Mouse (Mus musculus) activated CD4-positive, CD25-positive, alpha-beta regulatory T cell, adult 4 months (primary cell): Measurements from ENCODE around the gene Kcnt2. TPM values are rescaled to one million over a fixed set of nuclear protein-coding genes. Genes with fewer than 3 reads are reported as not detected.

Experiments
- ATAC-seq: one replicate; pipeline ENCODE4 v1.8.0; 2017
- polyA plus RNA-seq, 2 experiments: library from polyadenylated mRNA; unstranded; fragments of 100-300 nt; shearing (Covaris generic); gene quantifications; one replicate each; pipeline ENCODE4 v1.2.1; 2017

Gene Kcnt2
- polyA plus RNA-seq: not detected

DNA sequence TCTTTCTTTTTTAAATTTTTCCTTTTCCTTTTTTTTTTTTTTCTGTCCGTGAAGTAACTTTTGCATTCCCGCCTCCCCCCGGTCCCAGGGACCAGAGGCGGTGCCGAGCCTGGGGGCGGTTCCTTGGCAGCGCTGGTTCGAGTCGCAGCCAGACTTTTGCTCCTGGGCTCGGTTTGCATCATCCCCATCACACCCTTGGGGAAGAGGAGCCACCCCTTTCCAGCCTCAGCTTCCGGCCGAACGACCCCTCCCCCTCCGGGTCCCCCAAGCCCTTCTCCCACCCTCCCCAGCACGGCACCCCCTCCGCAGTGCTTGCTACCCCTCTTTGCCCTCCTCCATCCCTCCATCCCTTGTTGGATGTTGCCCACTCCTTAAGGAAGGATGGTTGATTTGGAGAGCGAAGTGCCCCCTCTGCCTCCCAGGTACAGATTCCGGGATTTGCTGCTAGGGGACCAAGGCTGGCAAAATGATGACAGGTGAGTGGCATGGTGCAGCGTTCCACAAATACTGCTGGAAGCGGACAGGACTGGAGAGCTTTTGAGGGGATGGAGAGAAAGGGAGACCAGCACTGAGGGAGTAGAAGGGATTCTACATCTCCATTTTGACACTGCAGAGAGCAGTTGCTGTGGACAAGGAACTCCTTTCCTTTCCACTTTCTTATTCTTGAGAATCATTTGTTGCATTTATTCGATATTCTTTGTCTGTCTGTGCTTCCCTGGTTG, at the start of gene Kcnt2:
Kcnt2 (plus strand) TSS at position 283 of the 722 bp plus-strand sequence.
- no peak for ATAC-seq

DNA sequence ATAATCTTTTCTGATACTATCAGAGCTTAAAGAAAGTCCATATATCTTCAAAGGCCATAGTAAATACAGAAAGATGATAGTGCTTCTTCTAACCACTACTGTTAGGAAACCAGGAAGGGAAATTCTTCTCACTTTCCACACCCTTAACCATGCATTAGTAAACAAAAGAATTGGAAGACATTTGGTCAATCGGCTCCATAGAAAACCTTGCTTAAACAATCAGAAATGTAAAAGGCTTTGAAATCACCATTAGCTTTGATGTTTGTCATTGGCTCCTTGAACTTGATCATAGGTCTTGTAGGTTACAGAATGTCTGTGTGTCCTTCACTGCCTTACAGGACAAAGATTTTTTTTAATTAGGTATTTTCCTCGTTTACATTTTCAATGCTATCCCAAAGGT, 40.6 kb upstream of the Kcnt2 start:
- ATAC-seq: no peak

DNA sequence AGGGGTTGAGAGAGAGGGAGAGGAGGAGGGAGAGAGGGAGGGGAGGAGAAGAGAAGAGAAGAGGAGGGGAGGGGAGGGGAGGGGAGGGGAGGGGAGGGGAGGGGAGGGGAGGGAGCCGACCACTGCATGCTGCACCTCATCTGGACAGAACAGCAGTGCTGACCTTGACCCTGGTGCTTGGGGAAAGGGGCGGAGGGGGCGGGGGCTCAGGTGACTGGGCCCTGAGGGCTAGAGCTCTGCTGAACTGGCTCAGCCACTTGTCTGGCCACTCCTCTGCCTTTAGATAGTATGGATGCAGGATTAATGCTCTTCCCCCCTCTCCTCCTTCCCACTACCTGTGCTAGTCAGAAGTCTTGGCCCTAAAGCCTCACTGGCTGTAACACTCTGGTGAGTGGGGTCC, 20.7 kb upstream of the Kcnt2 start:
- no peak for ATAC-seq

DNA sequence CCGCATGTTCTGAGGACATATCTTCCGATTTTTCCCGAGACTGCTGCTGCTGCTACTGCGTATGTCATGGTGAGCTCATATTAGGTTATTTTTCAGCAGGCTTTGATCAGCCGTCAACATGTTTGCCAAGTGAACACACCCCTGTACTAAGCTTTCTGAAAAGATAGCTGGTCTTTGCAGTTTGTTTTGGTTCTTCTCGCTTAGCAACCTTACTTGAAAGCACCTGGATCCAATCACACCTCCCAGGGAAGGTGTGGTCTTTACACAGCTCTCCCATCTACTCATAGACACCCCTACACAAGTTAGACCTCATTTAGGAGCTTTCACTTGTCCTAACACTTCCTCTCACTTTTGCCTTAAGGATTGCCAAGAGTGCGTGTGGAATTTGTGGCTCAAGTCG, 19.3 kb upstream of the Kcnt2 start:
- ATAC-seq: no peak

DNA sequence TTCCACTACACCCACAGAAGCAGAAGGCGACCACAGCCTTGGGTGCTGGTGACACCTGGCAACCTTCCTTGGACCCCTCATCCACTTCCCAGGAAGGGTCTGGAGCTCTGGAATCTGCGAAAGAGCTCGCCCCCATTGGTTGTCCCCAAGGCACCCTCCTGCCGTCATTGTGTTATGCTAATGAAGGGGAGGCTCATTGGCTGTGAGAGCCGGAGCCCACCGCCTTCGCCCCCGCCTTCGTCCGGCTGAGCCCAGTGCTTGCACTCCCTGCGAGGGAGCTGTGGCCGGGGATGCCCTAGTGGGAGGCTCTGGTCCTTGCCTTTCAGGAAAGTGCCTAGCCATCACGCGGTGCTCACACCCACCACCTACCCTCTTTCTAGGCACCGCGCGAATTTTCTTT, 493 bp upstream of the Kcnt2 start:
- ATAC-seq: no peak

DNA sequence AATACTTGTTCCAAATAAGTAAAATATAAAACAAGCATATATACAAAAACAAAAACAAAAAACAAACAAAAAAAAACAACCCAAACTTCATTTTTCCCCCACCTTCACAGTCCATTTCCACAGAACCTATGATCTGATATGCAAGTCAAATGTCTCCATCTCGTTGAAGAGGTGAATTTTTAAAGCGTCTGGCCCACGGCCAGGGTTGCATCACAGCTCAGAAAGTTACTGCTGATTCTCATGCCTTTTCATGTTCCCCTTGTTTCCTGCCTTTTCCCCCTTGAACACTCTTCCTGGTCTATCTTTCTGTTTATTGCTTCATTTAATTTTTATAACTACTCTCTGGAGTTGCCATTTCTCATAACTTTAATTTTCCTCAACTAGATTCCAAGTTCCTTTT, 18.7 kb downstream of the Kcnt2 start:
- no peak for ATAC-seq

DNA sequence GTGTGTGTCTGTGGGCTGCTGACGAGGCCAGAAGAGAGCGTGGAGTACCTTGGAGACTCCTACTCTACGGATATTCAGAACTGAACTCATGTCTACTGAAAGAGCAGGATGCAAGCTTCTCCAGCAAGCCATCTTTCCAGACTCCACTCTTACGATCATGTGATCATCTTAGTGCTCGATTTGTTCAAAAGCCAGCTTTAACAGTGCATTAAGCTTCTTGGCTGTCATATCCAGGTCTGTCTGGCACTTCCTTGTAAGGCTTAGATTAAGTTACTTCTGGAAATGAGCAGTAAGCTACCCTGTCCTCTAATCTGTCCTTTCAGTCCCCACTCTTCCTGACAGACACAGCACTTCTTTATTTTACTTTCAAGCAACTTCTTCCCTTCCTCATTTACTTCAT, 20.1 kb downstream of the Kcnt2 start:
- no peak for ATAC-seq

DNA sequence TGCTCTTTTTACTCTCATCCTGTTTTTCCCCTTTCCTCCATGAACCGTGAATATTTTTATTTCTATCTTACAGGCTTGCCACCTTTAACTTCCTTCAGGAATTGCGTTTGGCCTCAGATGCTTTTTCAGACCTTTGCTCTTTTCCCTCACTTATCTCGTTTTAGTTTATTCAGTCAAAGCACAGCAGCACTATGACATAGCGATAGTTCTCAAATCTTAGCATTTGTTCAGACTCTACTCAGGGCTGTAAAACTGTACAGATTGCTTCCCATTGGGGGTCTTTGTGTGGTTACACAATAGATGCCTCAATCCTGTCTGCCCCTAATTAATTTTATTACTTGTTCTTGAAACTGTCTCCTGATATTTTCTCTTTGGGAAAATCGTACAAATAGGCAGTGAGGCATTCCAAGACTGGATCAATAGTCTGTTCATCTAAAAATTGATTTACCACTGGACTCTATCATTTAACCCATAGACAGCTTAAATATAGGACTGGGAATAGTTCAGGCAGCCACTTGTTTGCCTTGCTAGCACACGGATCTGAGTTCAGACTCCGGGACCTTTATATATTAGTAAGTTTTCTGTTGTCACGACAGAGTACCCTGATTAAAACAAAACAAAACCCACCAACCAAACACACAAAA, 20.8 kb downstream of the Kcnt2 start:
- ATAC-seq: no peak

DNA sequence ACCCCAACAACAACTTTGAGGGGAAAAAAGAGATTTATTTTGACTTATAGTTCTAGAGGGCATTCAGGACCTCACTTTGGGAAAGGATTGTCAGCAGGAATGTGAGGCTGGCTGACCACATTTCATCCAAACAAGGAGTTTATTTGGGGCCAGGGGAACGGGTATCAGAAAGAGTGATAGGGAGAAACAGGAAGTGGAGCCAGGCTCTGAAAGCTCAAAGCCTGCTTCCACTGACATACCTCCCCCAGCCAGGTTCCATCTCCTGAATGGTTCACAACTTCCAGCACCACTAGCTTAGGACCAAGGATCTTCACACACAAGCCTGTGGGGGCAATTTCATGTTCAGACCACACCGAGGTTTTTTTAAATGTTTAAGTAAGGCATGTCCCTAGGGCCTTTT, 21.3 kb downstream of the Kcnt2 start:
- ATAC-seq: no peak

DNA sequence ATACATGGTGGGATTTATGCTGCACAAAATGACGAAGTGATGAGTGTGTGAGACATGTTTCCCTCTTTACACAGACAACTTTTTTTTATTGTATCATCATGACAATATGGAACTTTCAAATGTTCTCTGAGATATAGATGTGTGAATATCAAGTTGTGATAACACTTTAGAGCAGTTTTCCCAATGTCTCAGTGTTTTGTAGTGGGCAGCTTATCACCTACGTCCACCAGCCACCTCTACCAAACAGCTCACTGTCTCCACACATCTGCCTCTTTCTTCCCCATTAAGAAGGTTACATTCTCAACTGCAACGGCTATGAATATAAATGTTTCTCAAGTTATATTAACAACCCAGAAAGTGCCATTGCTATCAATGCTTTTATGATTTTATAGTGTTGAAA, 27.7 kb downstream of the Kcnt2 start:
- ATAC-seq: no peak

DNA sequence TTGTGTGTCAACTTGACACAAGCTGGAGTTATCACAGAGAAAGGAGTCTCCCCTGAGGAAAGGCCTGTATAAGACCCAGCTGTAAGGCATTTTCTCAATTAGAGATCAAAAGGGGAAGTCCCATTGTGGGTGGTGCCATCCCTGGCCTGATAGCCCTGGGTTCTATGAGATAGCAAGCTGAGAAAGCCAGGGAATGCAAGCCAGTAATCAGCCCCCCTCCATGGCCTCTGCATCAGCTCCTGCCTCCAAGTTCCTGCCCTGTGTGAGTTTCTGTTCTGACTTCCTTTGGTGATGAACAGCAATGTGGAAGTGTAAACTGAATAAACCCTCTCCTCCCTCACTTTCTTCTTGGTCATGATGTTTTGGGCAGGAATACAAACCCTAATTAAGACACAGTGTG, 29.9 kb downstream of the Kcnt2 start:
- no peak for ATAC-seq

DNA sequence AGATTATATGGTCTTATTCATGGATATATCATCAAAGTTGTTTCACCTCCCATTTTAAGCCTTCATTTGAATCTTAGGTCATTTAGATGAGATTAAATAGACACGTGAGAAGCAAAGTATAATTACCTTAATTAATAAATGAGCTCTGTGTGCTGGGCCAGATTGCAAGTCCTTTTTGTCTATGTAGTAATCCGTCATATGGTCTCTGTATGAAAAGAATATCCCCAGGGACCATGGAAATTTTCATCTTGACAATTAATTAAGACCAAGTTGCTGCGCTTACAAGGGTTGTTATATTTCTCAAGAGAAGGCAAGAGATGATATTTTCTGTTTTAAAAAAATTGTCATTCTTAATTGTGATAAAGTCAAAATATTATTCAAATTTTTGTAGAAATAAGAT, 47.2 kb downstream of the Kcnt2 start:
- no peak for ATAC-seq

DNA sequence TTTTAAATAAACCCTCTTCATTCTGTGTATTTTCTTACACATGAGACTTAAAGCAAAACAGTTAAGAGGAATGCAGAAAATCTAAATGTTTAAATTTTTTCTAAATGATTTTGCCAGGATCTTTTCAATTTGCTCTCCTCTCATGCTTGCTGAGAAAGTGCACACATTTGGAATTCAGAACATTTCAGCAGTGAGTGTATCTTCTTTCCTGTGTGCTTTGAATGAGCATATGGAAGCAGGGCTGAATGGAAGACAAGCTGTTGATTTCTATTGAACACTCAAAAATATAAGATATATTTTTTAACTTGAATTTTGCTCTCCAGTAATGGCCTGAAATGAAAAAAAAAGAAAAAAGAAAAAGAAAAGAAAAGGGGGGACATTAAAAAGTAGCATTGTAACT, 49.5 kb downstream of the Kcnt2 start:
- ATAC-seq: no peak

DNA sequence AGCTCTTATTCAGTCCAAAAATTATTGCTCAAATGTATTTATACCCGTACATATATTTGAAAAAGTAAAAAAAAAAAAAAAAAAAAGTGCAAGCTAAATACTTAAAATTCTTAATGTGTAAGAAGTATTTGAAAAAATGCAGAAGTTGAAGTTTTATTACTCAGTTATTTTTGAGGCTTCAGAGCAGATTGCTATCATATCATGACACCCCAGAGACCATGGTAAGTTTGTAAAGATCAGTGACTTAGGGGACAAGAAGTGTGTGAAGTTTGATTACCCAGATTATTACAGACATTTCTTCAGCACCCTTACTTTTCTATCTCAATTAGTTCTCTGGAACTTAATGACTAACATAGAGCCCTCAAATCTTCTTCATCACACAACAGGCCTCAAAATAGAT, 58.3 kb downstream of the Kcnt2 start:
- no peak for ATAC-seq

DNA sequence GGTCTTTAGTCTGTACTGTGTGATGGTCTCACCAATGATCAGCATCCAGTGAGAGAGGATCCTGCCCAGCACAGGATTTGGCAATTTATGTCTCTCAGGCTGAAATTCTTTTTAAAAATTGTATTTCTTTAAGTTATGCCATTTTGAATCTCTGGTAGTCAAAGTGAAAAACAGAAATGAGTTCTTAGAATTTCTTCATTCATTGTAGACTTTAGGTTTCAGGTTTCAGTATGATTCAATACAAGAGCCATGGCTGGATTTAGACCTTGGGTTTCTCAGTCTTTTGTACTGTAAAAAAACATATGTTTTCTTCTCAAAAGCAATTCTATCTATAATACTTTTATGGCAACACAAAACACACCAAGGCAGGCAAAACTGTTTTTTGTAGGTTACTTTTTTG, 59.4 kb downstream of the Kcnt2 start:
- ATAC-seq: no peak

DNA sequence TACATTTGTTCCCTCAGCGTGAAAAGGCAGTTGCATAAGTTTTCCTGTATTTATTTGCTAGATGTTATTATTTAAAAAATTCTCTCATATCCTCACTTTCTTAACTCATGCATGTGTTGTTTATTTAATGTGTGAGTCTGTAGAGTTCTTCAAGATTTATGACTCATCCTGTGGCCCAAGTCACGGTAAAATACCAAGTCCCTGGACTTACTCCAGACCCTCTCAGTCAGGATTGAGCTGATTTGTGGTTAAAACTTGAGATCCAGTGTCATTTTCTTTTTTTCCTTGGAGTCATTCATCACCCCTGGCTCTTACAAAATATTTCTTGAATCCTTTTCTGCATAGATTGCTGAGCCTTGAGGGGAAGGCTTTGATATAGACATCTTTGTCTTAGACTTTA, 60.4 kb downstream of the Kcnt2 start:
- no peak for ATAC-seq

DNA sequence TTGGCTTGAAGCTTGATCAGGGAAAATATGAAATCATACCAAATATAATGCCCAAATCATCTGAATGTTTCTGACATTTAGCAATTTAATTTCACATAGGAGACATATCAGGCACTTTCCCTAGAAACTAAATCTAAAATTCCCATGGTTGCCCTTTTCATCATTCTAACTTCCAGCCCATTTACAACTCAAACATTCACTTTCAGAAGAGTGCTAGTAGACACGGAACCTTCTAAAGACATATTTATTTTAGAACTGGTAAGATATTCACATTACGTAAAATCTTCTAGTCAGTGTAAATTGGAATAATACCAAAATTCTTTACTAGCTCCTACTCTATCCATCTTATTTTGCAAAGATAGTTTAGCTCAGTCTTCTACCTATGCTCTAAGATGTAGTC, 64.8 kb downstream of the Kcnt2 start:
- ATAC-seq: no peak

DNA sequence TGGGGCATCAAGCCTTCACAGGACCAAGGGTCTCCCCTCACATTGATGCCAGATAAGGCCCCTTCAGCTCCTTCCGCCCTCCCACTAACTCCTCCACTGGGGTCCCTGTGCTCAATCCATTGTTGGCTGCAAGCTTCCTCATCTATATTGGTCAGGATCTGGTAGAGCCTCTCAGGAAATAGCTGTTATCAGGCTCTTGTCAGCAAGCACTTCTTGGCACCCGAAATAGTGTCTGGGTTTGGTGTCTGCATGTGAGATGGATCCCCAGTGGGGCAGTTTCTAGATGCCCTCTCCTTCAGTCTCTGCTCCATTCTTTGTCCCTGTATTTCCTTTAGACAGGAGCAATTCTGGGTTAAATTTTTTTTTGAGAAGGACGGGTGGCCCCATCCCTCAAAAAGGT, 79.1 kb downstream of the Kcnt2 start:
- ATAC-seq: no peak

DNA sequence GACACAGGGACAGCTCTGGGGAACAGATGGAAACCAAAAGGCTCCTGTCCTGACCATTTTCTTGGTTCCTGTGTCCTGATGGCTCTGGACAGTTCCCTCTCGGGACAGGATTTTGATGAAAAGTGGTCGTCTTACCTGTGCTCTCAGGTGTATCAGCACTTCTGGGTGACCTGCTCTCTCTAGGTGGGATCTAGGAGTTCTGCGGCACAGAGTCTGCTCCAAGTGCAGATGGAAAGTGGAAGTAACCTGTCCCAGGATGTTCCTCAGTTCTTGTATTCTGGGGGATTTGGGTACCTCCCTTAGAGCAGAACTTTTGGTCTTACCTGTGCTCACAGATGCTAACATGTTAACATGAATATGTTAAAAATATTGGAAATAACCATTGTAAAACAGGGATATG, 80.8 kb downstream of the Kcnt2 start:
- ATAC-seq: no peak

DNA sequence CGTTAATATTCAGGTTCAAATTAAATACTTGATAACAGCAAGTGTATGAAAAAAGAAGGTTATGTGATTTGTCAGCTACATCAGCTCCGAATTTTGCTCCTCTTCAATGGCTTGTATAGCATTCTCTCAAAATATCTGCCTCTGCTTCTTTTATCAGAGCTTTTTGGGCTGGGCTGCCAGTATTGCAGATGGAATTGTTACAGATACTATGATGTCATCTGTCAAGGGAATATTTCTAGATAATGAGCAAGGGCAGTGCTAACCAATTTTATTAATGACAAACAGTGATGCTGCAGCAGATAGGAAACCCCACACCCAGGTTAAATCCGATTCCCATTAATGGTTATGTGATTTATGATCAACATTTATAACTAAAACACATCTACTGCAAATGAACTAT, 87.7 kb downstream of the Kcnt2 start:
- ATAC-seq: no peak

DNA sequence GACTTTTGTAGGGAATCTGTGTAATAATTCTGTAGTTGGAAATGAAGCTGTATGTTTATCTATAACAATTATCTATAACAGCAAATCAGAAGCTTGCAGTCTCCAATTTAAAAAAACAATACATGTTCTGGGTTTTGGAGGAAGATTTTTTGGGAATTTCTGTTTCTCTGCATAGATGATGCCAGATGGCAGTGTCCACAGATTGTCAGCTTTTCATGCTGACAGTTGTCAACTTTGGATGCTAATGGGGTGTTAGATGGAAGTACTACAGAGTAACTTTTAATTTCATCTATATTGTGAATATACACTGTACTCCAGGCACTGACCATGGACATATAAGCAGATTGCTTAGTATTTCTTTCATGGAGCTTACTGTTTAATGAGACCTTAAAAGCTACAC, 92.5 kb downstream of the Kcnt2 start:
- ATAC-seq: no peak

DNA sequence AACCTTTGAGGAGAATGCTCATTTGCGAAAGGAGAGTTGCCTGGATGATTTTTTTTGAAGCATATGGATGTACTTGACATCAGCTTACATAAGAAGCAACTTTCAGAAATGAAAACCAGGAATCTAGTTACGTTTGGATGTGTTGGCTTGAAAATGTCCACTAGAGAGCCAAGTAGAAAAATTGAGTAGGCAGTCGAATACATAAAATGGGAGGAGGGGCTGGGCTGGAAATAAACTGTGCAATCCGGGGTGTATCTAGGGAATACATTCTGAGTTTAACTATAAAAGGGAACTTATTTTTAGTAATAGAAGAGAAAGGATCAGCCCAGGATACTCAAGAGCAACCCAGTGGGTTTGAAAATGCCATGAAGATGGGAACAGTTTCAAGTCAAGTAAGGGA, 93.4 kb downstream of the Kcnt2 start:
- ATAC-seq: no peak

DNA sequence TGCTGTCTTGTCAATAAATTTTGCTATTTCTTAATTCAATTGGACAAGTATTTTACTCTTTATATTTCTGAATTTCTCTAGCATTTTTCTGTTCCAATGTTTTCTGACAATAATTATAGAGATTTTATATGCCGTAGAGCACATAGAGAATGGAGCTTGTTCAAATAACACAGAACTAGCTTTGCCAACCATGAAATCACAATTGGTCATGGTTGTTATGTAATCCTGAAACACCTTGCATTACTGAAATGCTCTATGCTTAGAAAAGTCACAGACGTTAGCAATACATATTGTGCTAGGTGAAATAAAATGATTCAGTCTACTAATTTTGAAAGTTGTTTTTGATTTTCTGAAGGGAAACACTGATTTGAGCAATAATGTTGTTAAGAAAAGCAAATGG, 118.8 kb downstream of the Kcnt2 start:
- no peak for ATAC-seq

DNA sequence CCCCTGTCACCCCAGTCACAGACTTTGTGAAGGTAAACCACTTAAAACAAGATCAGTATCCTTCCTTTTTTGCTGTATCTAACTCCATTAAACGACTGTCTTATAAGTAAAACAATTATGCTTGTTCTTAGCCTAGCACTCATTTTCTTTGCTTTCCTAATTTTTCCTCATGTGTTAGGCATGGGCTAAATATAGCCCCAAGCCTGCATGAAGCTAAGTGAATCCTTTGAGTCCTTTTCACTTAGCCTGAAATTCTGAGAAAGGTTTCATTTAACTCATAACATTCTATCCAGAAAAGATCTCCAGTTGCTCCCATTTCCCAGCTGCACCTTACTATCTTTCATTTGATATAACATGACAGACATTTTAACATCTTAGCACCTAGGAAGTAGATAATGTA, 127.6 kb downstream of the Kcnt2 start:
- ATAC-seq: no peak

DNA sequence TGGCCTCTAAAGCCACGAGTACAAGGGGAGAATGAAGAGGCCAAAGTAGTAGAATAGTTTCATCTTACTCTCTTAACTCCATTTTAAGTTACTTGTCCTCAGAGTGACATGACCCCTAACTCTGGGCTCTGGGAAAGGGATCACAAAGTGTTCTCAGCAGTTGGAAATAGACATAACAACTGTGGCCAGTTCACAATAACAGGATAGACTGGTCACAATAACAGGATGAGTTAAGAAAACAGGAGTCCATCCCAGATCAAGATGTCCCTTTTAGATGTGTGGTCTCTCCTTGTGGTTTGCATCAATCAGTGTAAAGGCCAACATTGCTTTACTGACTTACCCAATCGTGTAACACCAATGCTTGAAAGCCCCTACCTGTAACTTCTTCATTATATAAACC, 132.8 kb downstream of the Kcnt2 start:
- ATAC-seq: no peak
